Mouse (Mus musculus): ENCODE measurements around the gene Sytl5.
A peak's percentile ranks its signal among the peaks of the same experiment; 100 is the strongest.

GRCm38 (mm10) chrX:10034666-10035065 is 149.2 kb downstream of the Sytl5 start:
- TF ChIP-seq CTCF (IDR thresholded peaks at IDR 0.05; ENCODE audit: insufficient read depth, low read length) = peak; percentile 27; the same call in 1 of the 2 replicates
- no peak for TF ChIP-seq POLR2A (IDR thresholded peaks at IDR 0.05; ENCODE audit: borderline replicate concordance, extremely low read depth, low read depth, low read length)

Data from lung, adult 2 months (tissue).